ENCODE assay signal across 8 mouse cellular contexts in genomic region chr3:69045750-69046149, GRCm38 (mm10). TPM values are rescaled to one million over a fixed set of nuclear protein-coding genes. Genes with fewer than 3 reads are reported as not detected.
DNase-seq lines count a peak whose midpoint lies in the region; ATAC-seq lines count a peak whose summit lies in the region.

No protein-coding gene starts in this region.

- peak overlapping the region; percentile 97; the same call in 1 of the 2 replicates for H3K27ac ChIP-seq in kidney, embryonic 14.5 days (ENCODE audit: low read depth, low read length)
- H3K27ac ChIP-seq in hindbrain, embryonic 13.5 days = no peak overlapping the region
- H3K27ac ChIP-seq in midbrain, embryonic 16.5 days (ENCODE audit: low read length) = no peak overlapping the region

- H3K27me3 ChIP-seq in kidney, embryonic 14.5 days (ENCODE audit: control insufficient read depth, insufficient read depth, low read length) = no peaks in the 10 kb centered on the region
- H3K27me3 ChIP-seq in hindbrain, embryonic 13.5 days = peaks cover 7% of the 10 kb centered on the region; the same call in 1 of the 2 replicates
- H3K27me3 ChIP-seq in midbrain, embryonic 16.5 days (ENCODE audit: control insufficient read depth, insufficient read depth, low read depth, low read length) = no peaks in the 10 kb centered on the region

- peaks cover 10% of the 10 kb centered on the region; the same call in 1 of the 2 replicates for H3K36me3 ChIP-seq in kidney, embryonic 14.5 days (ENCODE audit: control insufficient read depth, insufficient read depth, low read length)
- H3K36me3 ChIP-seq in hindbrain, embryonic 13.5 days = no peaks in the 10 kb centered on the region
- H3K36me3 ChIP-seq in midbrain, embryonic 16.5 days (ENCODE audit: control insufficient read depth, insufficient read depth, low read length) = no peaks in the 10 kb centered on the region

- ATAC-seq in kidney, embryonic 14.5 days (ENCODE audit: low FRiP score, low TSS enrichment) = no peak
- ATAC-seq in hindbrain, embryonic 13.5 days (ENCODE audit: low FRiP score) = no peak
- ATAC-seq in midbrain, embryonic 16.5 days = no peak

- H3K4me3 ChIP-seq in kidney, embryonic 14.5 days (ENCODE audit: low read length) = peak overlapping the region; percentile 91
- peak overlapping the region; percentile 85 for H3K4me3 ChIP-seq in hindbrain, embryonic 13.5 days
- H3K4me3 ChIP-seq in midbrain, embryonic 16.5 days (ENCODE audit: low read depth, low read length) = peak overlapping the region; percentile 84

- H3K9ac ChIP-seq in kidney, embryonic 14.5 days (ENCODE audit: low read depth, low read length) = peak overlapping the region; percentile 98
- H3K9ac ChIP-seq in hindbrain, embryonic 13.5 days = peak overlapping the region; percentile 85; the same call in 1 of the 2 replicates
- 0 out of 2 replicates have a peak overlapping the region, but pooled peaks have one; percentile 84 for H3K9ac ChIP-seq in midbrain, embryonic 16.5 days (ENCODE audit: low read depth, low read length)

- WGBS in kidney, embryonic 14.5 days = 23% methylated on average over 13 of the region's 13 CpGs
- WGBS in hindbrain, embryonic 13.5 days = 21% methylated on average over 13 of the region's 13 CpGs
- WGBS in midbrain, embryonic 16.5 days = 24% methylated on average over 13 of the region's 13 CpGs

- DNase-seq in kidney, adult 11 months = no peak
- DNase-seq in embryo, embryonic 10 days (ENCODE audit: low spot score) = peak; percentile 40
- no peak for DNase-seq in frontal cortex, postnatal 14 days (ENCODE audit: low spot score in 2 of 2)
- no peak for DNase-seq in spleen, postnatal 14 days (ENCODE audit: low spot score in 2 of 2)
- DNase-seq in cerebellum, adult 18-20 months = no peak

- no peaks in the 10 kb centered on the region for H3K9me3 ChIP-seq in kidney, embryonic 14.5 days (ENCODE audit: control insufficient read depth, low read length)
- H3K9me3 ChIP-seq in hindbrain, embryonic 13.5 days = no peaks in the 10 kb centered on the region
- H3K9me3 ChIP-seq in midbrain, embryonic 16.5 days (replicated peaks; ENCODE audit: control insufficient read depth, low read length, poor library complexity, severe bottlenecking) = no peaks in the 10 kb centered on the region

- peak overlapping the region; percentile 85 for H3K4me2 ChIP-seq in kidney, embryonic 14.5 days (replicated peaks; ENCODE audit: low read depth, low read length)
- H3K4me2 ChIP-seq in hindbrain, embryonic 13.5 days = peak overlapping the region; percentile 74
- peak overlapping the region; percentile 67 for H3K4me2 ChIP-seq in midbrain, embryonic 16.5 days (ENCODE audit: low read length)

- peaks cover 6% of the 10 kb centered on the region; the same call in 1 of the 2 replicates for H3K4me1 ChIP-seq in kidney, embryonic 14.5 days (ENCODE audit: control insufficient read depth, insufficient read depth, low read length)
- peaks cover 23% of the 10 kb centered on the region for H3K4me1 ChIP-seq in hindbrain, embryonic 13.5 days (replicated peaks)
- H3K4me1 ChIP-seq in midbrain, embryonic 16.5 days (ENCODE audit: control insufficient read depth, insufficient read depth, low read length) = peaks cover 25% of the 10 kb centered on the region

RNA-seq across cellular contexts. Expression of gene Trim59, which starts 1.2 kb away (rescaled TPM):
- 112 and 164 TPM in 2 replicates for polyA plus RNA-seq in kidney, embryonic 14.5 days (2014; fragmentation: Nextera tagmentation; extraction: Ambion mirVana)
- 48.4 and 53.7 TPM in 2 replicates for polyA plus RNA-seq in hindbrain, embryonic 13.5 days (2015; fragmentation: Nextera tagmentation; extraction: Ambion mirVana)
- polyA plus RNA-seq in midbrain, embryonic 16.5 days (2015; fragmentation: Nextera tagmentation; extraction: Ambion mirVana) = 31.9 and 39.5 TPM in 2 replicates

RNA-seq across cellular contexts. Expression of gene Smc4, which starts 41.2 kb away (rescaled TPM):
- 189 and 208 TPM in 2 replicates for polyA plus RNA-seq in kidney, embryonic 14.5 days (2014; fragmentation: Nextera tagmentation; extraction: Ambion mirVana)
- polyA plus RNA-seq in hindbrain, embryonic 13.5 days (2015; fragmentation: Nextera tagmentation; extraction: Ambion mirVana) = 54.3 and 59.8 TPM in 2 replicates
- 23.4 and 30.3 TPM in 2 replicates for polyA plus RNA-seq in midbrain, embryonic 16.5 days (2015; fragmentation: Nextera tagmentation; extraction: Ambion mirVana)

RNA-seq across cellular contexts. Expression of gene Ift80, which starts 41.4 kb away (rescaled TPM):
- 11.3 and 22.1 TPM in 2 replicates for polyA plus RNA-seq in kidney, embryonic 14.5 days (2014; fragmentation: Nextera tagmentation; extraction: Ambion mirVana)
- polyA plus RNA-seq in hindbrain, embryonic 13.5 days (2015; fragmentation: Nextera tagmentation; extraction: Ambion mirVana) = 9.0 and 9.8 TPM in 2 replicates
- 7.2 and 8.6 TPM in 2 replicates for polyA plus RNA-seq in midbrain, embryonic 16.5 days (2015; fragmentation: Nextera tagmentation; extraction: Ambion mirVana)
